Mouse (Mus musculus) mature B cell (primary cell): Measurements from ENCODE around the gene Shc4.

Experiments
- in situ Hi-C: fragments of 300-500 bp; cut with MboI; formaldehyde crosslinking; loops from 2 replicates; pipeline ENCODE4 v1.14.3; 2019

Shc4 gene

DNA sequence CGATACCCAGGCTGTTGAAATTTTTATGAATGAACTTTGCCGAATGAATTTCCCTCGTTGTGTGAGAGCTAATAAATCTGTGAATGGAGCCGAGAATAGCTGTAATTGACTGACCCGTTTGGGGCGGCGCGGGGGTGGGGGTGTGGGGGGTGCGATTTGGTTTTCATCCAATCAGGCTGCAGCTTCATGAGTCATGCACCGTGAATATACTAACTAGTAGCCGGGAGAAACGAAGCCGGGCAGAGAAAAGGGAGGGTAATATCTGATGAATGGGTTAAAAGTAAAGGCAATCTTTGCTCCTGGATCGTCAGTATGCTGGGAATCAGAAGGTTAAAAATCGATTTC, at the start of gene Shc4:
Gene Shc4 (minus strand): TSS at position 63 of the 345 bp plus-strand sequence.
- in situ Hi-C loops = no loop called here

DNA sequence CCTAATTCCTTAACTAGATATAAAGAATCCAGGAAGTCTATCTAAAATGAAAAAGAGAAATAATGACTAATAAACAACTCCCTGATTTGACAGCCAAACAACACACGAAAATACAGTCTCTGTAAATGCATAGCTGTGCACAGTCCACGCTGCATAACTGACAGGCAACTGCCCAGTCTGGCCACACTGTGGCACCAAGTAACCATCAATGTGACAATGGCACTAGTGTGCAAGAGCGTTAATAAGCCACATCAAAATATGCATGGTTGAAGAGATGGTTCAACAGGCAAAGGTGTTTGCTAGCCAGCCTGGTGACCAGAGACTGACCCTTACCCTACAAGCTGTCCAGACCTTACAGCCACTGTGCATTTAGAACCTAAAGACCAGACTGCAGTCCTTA, 41.1 kb upstream of the Shc4 start:
- in situ Hi-C loops = no loop called here

DNA sequence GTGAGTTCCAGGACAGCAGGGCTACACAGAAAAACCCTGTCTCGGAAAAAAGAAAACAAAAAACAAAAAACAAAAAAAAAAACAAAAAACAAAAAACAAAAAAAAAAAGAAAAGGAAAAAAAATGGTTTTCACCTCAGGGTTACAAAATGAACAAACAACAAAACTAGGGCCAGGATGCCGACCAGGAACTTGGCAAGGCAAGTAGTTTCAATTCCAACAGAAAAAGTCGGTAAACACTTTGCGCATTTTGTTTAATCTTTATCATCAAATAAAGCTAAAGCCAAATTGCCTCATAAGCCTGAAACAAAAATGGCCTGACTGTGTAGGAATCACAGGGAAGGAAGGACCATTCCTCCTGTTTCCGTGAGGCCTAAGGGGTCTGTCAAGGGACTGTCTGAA, 40.6 kb upstream of the Shc4 start:
- in situ Hi-C loops = no loop called here

DNA sequence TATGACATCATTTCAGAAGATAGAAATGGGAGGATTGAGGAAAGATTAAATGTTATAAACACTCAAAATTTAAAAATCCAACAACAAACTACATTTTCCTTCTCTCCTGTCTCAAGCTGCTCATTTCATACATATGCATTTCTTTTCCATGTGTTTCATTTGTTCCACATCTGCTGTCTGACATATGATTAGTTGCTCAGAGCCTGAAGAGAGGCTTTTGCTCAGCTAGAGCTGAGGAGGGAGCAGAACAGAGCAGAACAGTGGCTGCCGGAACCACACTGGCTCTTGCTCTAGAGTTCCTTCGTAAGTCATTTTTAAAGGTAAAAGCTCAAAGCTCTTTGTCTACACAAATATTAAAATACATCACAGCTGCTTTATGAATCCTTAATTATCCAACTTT, 25.4 kb upstream of the Shc4 start:
- in situ Hi-C loops = no loop called here

DNA sequence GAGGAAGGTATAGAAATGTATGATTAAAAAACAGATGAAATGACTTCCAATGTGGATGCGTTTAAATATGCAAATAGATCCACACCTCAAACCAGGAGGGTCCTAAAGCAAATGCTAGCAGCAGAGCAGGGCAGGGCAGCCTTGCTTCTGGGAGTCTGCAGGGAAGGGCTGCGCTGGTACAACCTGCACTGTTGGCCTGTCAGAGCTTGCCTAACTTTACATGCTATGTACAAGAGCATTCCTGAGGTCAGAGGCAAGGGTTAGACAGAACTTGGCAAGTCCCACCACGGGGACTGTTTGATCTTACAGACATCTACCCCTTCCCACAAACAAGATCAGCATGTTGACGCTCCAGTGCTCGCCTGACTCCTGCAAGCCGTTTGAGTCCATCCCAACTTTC, 15.4 kb upstream of the Shc4 start:
- in situ Hi-C loops = no loop called here

DNA sequence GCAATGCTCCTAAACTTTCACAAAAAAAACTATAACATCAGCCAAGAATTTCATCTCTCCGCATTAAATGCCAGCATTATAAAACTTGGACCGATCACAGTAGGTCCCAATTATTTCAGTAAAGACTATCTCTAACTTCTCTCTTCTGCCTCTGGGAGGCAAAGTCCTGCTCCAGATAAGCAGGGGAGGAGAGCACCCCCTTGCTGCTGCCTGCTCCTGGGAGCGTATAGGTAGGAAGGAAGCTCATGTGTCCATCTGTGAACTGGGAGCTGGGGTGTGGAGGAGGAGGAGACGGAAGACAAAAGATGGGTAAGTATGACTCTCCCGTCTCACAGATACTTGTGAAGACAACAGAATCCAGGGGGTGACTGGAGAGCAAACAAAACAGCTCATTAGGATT, 14.8 kb upstream of the Shc4 start:
- in situ Hi-C loops = no loop called here

DNA sequence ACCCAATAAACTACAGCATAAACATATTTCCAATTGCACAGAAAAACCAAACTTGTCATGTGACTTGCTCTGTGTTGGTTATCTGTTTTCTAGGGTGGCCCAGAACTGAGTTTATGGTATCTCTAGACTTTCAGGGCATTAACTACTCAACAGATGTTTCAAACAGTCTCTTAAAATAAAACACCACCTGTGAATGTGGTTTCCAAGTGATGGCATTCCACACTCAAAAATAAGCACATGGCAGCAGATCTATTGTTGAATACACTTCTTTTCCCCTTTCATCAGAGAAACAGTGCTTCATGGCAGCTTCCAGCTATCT, 12.0 kb upstream of the Shc4 start:
- in situ Hi-C loops = no loop called here

DNA sequence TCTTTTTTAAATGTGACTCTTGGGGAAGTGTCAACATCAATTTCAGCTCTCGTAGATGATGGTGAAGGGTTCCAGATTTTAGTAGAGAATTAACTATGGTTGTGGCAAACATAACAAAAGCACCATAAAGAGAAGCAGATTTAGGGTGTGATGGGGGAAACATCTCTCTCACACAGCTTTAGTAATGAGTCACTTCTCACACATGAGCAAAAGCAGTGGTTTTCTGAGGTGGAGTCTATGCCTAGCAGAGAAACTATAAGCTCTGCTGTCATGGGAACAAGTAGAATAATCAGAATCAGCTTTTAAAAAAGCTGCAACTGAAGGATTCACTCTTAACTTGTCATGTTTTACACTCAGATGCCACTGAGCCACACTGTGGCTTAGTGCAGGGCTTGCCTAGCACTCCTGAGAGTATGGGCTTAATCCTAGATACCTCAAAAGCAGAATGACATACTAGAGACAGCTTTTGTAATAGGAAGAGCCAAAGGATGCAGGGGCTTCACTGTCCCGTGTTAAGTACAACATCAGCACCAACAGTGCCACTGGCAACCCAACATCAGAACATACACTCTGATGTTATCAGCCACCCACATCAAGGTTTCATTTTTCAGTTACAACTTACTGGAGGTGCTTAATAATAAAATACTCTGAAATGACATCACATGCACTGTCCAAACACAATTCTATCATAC, 11.5 kb upstream of the Shc4 start:
- in situ Hi-C loops = no loop called here

DNA sequence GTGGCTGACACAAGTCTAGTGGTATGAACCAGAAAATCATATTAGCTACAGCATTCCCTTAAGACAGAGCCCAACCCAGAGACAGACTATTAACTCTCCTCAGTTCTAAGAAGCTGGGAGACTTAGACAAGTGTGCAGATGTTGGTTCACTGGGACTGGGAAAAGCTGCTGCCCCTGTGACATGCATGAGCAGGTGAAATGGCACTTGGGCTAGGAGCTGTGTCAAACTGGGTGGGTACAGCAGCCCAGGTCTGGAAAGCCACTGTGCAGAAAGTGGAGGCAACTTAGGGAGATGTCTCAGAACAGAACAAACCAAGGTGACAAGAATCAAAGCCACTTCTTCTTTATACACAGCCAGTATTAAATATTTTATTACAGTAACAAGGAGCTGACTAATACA, 10.8 kb upstream of the Shc4 start:
- in situ Hi-C loops = no loop called here

DNA sequence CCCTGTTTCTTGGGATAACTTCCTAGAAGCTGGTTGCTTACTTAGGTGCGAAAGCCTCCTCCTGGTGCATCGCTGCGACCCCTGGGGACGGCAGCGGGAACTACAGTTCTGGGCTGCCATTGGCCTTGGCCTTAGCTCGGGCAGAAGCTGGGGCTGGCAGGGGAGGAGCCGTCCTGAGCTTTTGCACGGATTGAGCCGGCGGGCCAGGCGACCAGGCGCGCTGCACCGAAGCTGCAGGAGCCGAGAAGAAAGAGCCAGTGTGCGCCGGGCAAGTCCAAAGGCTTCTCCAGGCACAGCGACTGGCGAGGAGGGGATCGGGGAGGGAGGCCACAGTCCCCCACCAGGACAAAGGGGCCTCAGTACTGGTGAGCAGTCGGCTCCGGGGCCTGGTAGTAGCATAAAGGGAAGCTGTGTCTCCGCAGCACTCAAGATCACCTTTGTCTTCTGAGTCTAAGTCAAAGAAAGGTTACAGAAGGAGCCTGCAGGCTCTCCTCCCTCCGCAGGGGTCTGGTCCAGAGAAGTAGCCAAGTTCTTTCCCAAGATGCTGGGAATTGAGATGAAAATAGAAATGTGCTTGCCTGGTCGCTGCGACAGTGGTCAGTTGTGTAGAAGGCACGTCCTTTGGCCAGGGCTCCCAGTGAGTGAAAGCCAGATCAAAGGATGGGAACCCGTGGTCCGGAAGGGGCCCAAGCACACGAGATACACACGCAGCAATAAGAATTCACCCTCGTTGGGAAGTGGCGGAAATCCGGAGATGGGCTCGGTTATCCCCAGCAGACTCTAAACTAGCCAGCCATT, 8.0 kb upstream of the Shc4 start:
- in situ Hi-C loops = no loop called here

DNA sequence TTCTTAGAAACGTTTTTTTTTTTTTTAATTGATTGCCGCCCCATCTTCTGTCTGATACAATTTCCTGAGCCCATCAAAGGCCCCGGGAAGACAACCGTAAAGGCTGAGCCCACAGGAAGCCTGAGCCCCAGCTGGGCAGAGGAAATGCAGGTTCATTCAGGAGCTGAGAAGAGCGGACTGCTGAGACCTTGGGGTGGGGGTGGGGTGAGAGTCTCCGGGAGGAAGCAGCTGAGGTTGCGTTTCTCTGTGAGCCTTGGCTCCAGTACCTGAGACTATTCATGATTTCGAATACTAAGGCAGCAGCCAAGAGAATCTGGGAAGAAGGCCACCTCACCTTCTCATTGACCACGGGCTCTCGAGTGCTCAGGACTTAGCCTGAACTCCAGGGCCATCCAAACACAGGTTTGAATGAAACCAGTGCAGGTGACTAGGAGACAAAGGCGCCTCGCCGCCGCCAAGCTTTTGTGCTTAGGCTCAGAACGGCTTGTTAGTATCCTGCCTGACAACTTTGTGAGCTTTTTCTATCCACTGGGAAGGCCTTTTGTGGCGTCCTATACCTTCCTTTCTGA, 682 bp upstream of the Shc4 start:
- in situ Hi-C loops = no loop called here

DNA sequence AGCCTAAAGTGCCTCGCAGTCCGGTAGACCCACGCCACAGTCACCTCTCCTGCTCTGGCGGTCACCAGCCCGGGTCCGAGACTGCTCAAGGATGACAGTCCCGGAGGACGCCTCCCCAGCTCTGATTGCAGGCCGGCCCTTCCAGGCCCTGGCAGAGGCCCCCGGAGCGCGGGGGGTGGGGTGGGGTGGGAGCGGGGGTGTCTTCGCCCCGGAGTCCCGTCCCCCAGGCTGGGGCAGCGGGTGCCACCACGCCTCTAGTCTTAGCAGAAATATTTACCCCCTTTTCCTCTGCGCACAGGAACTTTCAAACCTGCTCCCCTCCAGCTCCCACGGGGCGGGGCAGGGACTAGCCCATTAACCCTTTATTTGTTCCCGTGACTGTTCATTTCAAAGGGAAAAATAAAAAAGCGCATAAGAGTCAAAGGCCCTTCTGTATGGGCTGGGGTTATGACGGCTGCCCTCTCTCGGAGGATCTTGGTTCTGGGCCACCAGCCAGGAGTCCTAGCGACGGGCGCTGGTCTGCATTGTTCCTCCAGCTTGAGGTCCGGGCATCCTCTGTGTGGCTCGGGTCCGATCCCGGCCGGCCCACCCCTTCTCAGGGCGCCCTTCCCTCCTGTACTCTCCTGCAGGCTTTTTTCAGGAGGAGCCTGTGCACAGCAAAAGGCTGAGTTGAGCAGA, 401 bp downstream of the Shc4 start:
- in situ Hi-C loops = no loop called here

DNA sequence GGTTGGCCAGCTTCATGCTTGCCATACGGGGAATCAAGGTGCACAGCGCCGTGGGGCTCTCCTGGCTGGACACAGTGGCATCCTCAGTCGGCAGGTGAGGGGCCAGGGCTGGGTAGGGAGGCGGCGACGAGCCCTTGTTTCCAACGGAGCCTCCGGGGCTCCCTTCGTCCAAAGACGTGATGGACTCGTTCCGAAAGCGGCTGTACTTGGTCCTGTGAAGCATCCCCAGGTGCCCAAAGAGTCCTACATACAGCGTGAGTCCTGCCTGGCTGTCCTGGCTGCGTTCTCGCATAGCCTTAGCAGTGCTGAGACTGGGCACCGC, 901 bp downstream of the Shc4 start:
- in situ Hi-C loops = no loop called here

DNA sequence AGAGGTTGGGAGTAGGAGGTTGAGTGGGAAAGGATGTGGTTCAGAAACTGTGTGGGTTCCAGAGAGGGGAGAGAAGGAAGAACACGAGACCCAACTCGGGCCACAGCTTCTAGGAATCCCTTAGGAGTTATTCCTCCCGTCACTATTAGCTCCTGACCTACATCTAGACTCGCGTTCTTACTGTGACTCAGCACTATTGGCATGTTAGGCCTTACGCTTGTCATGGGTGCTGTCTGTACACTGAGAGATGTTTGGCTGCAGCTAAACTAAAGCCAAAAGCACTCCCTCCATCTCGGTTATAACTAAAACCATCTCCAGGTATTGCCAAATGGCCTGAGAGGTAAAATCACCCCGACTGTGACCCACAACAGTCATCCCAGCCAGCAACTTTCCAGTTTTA, 7.3 kb downstream of the Shc4 start:
- in situ Hi-C loops = no loop called here

DNA sequence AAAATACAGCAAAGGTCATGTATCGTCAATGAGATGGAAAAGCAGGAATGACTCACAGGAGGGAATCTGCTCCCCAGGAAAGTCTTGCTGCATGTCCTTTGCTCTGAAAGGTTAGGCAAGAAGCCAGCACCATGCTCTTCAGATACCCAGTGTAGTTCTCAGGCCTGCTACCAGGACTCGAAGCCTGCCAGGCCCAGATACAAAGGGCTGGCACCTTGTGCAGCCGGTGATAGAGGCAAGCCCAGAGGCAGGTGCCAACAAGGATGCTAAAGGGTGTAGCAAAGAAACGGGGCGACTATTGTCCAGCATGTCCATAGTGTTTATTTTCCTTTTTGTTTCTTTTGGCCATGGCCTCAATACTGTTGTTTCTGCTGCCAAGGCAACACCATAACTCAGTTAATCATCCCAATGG, 17.4 kb downstream of the Shc4 start:
- in situ Hi-C loops = no loop called here

DNA sequence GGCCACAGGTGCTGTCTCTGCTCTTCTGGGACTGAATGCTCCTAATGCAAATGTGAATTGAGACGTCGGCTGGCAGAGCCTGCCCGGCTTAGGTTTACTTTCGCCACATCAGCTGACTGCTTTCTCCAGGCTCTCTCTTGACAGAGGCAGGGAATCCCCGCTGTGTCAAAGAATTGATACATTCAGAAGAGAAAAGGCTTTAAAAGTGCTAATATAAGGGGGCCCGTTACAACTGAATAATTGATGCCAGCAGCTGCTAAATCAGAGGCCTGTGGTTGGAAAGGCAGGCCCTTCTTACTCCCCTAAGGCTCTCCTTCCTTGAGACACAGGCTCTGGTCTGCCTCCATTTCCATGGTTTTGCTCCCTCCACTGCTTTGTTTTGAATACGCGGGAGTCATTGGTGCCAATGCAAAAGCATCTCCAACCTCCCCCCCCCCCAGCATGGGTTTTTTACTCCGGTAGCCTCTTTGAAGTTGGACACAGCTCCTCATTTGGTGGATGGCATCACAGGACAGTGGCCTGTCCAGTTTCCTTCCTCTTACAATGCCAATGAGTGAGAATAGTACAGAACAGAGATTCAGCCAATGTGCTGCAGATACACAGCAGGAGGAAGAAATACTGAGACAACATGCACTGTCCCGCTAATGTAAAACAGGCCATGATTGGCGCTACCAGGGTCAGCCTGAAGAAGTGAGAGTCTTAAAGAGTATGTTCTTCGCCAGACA, 18.9 kb downstream of the Shc4 start:
- in situ Hi-C loops = no loop called here

DNA sequence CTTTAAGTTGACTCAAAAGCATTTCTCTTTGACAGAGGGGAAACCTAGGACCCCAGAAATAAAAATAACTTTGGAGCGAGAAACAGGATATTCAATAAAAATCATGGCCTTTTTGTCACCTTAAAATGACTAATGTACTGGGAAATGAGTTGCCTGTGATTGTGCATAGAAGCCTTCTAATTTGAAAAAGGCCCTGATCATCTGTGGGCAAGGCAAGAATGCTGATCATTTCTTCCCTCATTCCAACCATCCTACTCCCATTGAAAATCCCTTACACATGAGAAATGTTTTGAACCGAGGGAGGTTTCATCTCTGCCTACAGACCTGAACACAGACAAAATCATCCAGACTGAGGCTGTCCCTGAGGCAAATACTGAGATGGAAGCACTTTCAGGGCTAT, 21.1 kb downstream of the Shc4 start:
- in situ Hi-C loops = no loop called here

DNA sequence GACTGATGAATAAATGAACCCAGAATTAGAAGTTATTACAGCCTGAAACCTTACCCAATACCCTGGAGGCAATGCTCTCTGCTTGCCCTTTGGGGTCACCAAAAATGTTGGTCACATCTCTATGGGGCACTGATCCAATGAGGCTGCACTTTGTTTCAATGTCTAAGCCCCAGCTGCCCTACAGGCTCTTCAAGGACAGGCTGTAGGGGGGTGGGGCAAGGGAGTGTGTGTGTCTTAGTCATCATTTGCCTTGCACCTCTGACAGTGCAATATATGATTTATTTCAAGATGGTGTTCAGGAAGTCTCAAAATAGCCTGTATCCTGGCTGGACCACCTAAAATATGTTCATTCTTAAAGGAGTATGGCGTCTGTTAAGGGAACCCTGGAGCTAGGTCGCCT, 22.3 kb downstream of the Shc4 start:
- in situ Hi-C loops = no loop called here

DNA sequence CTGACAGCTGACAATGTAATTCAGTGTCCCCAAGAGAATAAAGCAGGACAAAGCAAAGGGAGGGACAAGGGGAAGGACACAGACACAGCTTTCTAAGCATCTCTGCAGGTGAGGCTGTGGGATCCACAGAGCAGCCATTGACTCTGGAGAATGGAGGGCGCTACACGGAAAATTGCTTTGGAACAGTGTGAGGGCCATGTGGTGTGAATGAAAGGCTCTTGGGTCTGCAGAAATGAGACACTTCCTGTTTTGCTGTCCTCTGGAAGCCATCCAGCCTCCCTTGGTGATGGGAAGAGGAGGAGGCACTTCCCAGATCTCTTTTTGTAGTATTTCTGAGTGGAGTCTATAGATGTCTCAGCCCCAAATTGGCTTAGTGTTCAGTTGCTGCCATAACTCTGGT, 27.7 kb downstream of the Shc4 start:
- in situ Hi-C loops = no loop called here

DNA sequence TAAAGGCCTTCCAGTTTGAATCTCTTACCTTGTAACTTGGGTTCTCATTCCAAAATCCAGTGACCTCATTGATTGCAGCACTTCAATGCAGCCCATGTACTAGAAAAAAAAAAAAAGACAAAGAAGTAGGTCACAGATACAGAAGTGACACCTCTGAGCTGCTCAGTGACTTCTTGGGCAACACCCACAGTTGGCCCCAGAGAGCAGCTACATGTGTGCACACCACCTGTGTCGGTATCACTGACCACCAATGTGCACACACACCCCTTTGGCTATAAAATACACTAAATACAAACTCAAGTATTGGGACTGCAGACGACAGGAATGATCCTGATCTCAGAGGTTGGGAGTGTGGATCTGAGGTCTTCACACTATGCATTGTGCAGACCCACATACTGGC, 29.1 kb downstream of the Shc4 start:
- in situ Hi-C loops = no loop called here

DNA sequence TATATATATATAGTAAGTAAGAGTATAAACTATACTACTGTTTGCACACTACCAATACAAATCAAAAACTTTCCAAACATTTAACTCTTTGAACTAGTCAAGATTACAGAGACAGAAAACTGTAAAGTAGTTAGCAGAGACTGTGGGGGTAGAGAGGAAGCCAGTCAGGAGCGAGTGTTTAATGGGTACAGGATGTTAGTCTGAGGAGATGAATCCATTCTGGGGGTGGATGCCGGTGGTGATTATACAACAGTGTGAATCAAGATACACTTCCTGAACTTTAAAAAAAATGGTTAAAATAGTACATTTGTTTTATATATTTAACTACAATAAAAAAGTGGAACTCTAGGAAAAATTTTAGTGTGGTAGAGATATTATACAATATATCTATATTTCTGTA, 31.9 kb downstream of the Shc4 start:
- in situ Hi-C loops = no loop called here

DNA sequence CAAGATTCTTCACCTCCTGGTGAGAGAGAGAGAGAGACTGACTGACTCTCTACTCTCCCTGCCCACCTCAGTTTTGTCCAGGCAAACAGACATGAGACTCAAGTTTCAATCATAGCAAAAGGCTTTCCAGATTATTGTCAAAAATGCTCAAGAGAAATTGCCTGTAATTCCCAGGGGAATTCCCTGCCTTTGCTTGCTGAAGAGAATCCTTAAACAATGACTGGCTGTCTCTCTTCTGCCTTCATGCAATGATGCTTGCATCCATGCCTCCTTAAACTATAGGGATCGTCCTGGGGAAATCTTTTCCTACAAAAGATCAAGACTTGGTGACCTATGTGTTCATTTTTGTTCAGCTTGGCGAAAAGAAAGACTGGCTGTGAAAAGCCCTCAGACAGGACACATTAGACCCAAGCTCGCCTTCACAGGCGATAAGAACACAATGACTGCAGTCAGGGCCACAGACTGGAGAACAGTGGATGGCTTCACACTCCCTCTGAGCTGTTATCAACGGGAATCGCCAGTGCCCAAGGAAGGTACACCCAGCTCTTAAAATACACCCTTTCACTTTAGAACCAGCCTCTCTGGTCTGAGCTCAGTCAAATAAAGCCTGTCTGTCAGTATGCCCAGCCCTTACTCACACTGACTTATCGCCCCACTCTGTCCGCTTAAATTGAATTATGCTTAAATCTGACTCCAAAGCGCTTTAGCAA, 38.4 kb downstream of the Shc4 start:
- in situ Hi-C loops = no loop called here
